Mouse (Mus musculus): ENCODE data around the gene Lysmd2.
"Not testable (repeated sequence)": the region's sequence is repeated elsewhere in the genome, so short reads cannot be mapped to it uniquely, and the experiment has no call there.

DNA sequence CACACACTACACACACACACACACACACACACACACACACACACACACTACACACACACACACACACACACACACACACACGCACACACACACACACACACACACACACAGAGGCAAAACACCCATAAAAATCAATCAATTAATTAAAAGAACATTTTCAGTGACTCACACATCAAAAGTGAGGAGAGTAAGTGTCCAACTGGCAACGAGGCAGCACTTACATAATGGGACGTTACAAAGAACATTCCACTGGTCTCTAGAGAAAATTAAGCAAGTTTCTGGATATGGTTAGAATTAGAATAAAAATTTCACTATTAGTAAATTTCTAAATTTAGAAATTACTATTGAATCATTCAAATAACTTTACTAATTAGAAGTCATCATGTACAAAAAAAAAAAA is 30.9 kb downstream of the Lysmd2 start:
- TF ChIP-seq CTCF (IDR thresholded peaks at IDR 0.05; ENCODE audit: low read depth, low read length); GATA1 (IDR thresholded peaks at IDR 0.05; ENCODE audit: borderline replicate concordance, low read length); POLR2AphosphoS5 (IDR thresholded peaks at IDR 0.05; ENCODE audit: insufficient replicate concordance, low read depth, low read length); TAL1 (conservative IDR thresholded peaks at IDR 0.05; ENCODE audit: low read depth, low read length): not testable (repeated sequence)

All from G1E (cell line).